Mouse (Mus musculus) olfactory bulb, adult 2 months (tissue): ENCODE results near the gene Stard7.

Source experiments
- CTCF ChIP-seq: fragments of 200-500 bp; IDR thresholded peaks from 2 replicates; pipeline ENCODE4 v1.5.1; 2012; ENCODE audit warnings: low read depth, mild to moderate bottlenecking, low read length, moderate library complexity; ENCODE audit not compliant: insufficient read depth
- POLR2A ChIP-seq: fragments of 200-500 bp; IDR thresholded peaks from 2 replicates; pipeline ENCODE4 v1.6.1; 2012; ENCODE audit warnings: mild to moderate bottlenecking, low read depth, low read length, moderate library complexity; ENCODE audit not compliant: insufficient read depth

- TF ChIP-seq CTCF (no peak), POLR2A (no peak)
Observed at GRCm38 (mm10) chr2:127336497-127336832, 66.4 kb downstream of the Stard7 start.
